Mouse (Mus musculus) activated CD4-positive, CD25-positive, alpha-beta regulatory T cell, adult 9 weeks (primary cell): Measurements from ENCODE around the gene Tmem63b. TPM values are rescaled to one million over a fixed set of nuclear protein-coding genes. Genes with fewer than 3 reads are reported as not detected.

Experiments used
- polyA plus RNA-seq: library from polyadenylated mRNA; unstranded; fragments of 100-300 nt; shearing (Covaris generic); gene quantifications from one replicate; pipeline ENCODE4 v1.2.1, GENCODE M21; 2017

Tmem63b gene
- polyA plus RNA-seq, result 9.7 TPM

GRCm38 (mm10) chr17:45686716-45687115 lies at the start of gene Tmem63b:
Gene Tmem63b, minus strand, starts transcription at chr17:45686905.

GRCm38 (mm10) chr17:45733735-45734301 lies 47.1 kb upstream of the Tmem63b start, which contains the start of gene 1600014C23Rik:
Gene 1600014C23Rik, minus strand, starts transcription at chr17:45733844.

GRCm38 (mm10) chr17:45686093-45686619 lies 549 bp downstream of the Tmem63b start, which contains the start of gene Mrpl14:
Gene Mrpl14, plus strand, starts transcription at chr17:45686322.

DNA sequence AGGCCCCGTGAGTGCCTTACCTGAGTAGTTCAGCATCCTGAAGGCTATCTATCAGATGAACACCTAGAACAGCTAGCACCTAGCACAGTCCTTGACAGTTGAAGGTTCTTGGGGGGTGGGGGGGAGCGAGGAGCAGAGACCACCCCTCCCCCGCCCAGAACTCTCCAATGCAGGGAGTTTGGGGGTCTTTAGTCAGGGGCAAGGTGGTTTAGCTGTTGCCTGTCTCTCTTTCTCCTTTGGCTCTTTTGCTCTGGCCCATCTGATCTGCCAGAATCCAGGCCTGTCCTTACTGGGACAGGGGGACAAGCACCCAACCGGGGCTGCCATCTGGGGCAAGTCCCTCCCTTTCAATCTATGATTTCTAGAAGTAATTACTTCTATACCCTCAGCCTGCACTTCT lies 27.5 kb downstream of the Tmem63b start, which contains the start of gene Capn11:
Gene Capn11, minus strand, starts transcription at position 101 of the 400 bp plus-strand sequence.

Other genes starting within 250 kb of the Tmem63b start
- gene Spats1, start 211.5 kb downstream of the Tmem63b start, polyA plus RNA-seq, result 1.2 TPM
- gene Aars2, start 180.1 kb downstream of the Tmem63b start, polyA plus RNA-seq, result 13.8 TPM
- not detected for gene Tcte1, start 163.5 kb downstream of the Tmem63b start, polyA plus RNA-seq
- 0.06 TPM for gene Tmem151b, start 137.2 kb downstream of the Tmem63b start, polyA plus RNA-seq
- 97.9 TPM for gene Nfkbie, start 131.2 kb downstream of the Tmem63b start, polyA plus RNA-seq
- 77.9 TPM for gene Slc35b2, start 123.0 kb downstream of the Tmem63b start, polyA plus RNA-seq
- gene Hsp90ab1, start 113.6 kb downstream of the Tmem63b start, polyA plus RNA-seq, result 1,226 TPM
- gene Slc29a1, start 87.3 kb downstream of the Tmem63b start, polyA plus RNA-seq, result 156 TPM
- not detected for gene Mymx, start 84.8 kb downstream of the Tmem63b start, polyA plus RNA-seq
- 3.7 TPM for gene Capn11, start 27.6 kb downstream of the Tmem63b start, polyA plus RNA-seq
- gene Mrpl14, start 583 bp downstream of the Tmem63b start, polyA plus RNA-seq, result 101 TPM
- gene 1600014C23Rik, start 46.9 kb upstream of the Tmem63b start, polyA plus RNA-seq, result not detected